Mouse (Mus musculus) adrenal gland, postnatal 36 days (tissue): Measurements from ENCODE around the gene Fhad1. TPM values are rescaled to one million over a fixed set of nuclear protein-coding genes. Genes with fewer than 3 reads are reported as not detected.
A peak's percentile ranks its signal among the peaks of the same experiment; 100 is the strongest.

Experiments
- DNase-seq, 2 experiments: peaks; one replicate each; pipeline ENCODE4 v3.0.0; 2021; ENCODE audit warnings: mixed read lengths in 1 of 2
- total RNA-seq, 2 experiments: library from RNA; stranded (reverse); gene quantifications; 2 replicates each; pipeline ENCODE4 v1.2.3; 2021

The Fhad1 gene
- total RNA-seq, 2 experiments from 2014 or later: 0.66 to 0.79 TPM

DNA sequence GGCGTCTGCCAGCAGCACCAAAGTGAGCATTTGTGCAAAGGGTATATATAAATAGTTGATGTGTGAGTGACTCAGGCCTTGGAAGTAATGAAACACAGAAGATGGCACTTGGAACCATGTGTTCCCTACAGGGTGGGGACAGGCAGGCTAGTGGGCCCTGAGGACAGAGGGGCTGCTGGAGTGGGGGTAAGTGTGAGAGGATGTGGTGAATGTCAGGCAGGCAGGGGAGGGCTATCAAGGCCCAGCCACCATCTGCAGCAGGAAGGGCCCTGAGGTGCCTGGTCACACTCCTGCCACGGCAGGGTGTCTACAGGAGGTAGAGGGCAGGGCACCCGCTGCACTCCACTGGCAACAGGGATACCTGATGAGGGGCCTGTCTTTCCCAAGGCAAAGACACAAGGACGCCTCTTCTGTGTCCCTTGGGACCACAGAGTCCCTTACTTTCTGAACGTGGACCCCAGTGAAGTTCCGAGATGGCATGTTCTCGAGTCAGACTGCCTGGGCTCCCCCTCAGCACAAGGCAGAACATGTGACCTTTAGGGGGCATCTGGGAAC, 151.1 kb downstream of the Fhad1 start:
- DNase-seq: no peak

DNA sequence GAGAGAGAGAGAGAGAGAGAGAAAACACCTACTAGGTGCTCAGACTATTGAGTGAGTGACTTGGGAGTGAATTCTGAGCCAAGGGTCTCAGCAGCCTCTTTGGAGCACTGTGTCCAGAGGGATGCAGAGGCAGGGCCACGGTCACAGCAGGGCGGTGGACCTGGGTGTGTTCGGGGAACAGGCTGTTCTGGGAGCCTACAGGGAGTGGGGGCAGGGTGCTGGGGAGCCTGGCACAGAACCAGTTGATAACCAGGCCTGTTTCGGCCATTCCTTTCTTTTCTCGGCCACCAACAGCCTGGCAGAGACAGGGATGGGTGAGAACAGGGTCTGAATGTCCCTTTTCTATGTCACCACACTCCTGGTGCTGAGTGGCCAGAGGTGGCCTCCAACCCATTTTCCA, 152.0 kb downstream of the Fhad1 start:
- DNase-seq: no peak

DNA sequence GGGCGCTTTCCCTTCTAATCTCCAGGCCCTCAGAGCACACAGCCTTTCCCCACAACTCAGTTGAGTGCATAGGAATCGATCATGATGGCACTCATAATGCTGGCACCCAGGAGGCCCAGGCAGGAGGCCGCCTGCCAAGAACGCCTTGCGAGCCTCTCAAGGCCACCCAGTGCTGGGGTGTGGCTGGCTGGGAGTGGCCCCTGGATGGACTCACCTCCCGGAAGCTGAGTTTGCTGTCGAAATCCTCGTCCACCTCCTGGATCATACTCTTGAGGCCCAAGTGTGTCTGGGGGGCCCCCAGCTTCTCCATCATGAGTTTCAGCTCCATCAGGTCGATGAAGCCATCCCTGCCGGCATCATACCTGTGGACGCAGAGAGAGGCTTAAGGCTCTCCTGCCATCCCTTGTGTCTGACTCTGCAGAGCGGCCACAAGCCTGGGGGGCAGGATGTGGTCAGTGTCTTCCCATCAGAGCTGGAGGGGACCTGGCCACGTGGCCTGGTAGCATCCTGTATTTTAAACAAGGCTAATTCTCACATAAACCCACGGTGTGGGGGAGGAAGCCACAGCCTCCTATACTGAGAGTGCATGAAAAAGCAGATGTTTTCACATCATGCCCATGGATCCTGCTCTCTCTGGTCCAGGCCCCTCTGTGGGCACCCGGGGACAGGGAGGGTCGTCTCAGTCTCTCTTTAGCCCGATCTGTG, 153.1 kb downstream of the Fhad1 start:
- DNase-seq: peak; percentile 56

DNA sequence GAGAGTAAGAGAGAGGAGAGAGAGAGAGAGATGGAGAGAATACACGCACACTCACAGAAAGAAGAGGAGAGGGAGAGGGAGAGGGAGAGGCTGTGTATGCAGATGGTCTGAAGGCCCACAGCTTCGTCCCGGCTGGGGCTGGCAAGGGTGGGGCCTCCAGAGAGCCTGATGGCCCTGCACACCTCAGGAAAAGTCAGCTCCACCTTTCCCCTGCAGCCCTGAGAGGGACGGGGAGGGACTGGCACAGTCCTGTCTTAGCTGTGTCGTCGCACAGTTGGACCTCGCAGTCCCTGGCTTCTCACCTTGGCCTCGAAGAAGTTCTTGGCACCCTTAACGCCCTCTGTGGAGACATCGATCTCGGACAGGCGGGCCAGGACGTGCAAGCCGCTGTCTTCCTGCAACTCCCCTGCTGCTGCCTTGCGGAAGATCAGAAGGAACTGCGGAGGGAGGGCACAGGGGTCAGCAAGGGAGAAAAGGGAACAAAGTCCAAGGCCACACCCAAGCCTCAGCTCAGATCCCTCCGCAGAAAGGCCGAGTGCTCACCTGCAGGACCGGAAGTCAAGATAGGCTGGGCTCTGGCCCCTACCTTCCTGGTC, 154.5 kb downstream of the Fhad1 start:
- no peak for DNase-seq

DNA sequence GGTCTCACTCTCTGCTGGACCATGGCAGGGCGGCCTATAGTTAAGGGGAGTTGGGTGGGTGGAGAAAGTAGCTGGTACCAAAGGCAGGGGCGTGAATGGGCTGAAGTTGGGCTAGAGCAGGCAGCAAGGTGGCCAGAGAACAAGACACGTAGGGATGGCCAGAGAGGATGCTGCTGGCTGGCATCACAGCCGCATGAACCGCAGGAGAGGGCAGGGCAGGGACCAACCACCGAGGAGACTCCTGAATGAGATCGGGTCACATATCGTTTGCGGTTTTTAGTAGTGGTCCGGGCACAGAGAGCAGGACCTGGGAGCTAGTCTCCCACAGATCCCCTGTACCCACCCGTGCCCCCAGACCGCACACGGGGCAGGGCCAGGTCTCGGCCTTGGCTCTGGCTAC, 155.5 kb downstream of the Fhad1 start:
- DNase-seq: no peak

DNA sequence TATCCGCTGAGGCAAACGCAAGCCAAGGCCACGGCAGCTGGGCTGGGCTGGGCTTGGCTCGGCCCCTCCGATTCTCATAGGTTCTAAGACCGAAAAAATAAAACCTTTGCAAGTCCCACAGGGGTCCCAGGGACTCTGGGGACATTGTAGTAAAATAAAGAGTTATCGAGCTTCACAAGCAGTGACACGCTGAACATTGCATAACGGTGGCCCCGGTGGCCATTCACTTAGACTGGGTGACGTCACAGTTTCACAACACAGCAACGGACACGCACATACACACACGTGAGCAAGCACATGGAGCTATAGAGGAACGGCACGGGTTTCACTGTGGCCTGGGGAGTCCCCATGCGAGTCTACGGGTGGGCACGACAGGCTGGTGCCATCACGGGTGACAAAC, 156.4 kb downstream of the Fhad1 start:
- DNase-seq: no peak

DNA sequence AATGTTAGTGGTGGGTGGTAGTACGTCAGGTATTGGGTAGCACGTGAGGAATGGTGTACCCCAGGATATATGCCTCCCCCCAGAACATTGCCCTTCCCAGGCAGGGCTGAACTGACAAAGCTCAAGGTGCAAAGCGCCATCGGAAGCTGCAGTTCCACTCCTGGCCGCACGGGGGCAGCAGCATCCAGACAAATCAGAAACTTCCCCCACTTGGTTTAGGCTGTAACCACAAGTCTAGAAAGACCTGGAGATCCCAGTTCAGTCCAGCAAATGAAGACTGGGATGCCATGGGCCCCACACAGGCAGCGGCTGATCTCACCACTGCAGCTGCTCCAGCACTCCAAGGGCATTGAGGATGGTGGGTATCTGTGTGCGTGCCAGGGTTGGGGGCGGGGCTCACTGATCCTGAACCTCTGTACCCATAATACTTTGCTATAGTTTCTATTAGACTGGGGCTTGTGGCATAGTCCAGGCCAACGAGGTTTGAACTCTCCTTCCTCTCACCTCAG, 157.4 kb downstream of the Fhad1 start:
- DNase-seq: peak; percentile 79 to 86

DNA sequence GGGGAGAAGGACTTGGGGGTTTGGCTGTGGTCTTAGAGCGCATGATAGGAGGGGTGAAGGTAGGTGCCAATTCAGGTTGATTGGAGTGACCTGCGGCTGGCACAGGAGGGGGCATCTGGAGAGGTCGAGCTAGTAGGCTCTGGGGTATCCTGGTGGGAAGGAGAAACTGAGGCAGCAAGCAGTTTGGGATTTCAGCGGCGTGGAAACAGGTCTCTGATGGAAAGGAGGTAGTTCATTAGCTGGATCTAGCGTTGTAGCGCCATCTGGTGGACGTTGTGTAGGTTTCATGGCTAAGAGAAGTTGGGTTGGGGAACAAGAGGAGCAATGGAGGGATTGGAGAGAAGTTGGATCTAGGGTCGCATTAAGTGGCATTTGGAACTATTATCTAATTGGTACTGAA, 161.4 kb downstream of the Fhad1 start:
- DNase-seq: peak; percentile 59 to 74

DNA sequence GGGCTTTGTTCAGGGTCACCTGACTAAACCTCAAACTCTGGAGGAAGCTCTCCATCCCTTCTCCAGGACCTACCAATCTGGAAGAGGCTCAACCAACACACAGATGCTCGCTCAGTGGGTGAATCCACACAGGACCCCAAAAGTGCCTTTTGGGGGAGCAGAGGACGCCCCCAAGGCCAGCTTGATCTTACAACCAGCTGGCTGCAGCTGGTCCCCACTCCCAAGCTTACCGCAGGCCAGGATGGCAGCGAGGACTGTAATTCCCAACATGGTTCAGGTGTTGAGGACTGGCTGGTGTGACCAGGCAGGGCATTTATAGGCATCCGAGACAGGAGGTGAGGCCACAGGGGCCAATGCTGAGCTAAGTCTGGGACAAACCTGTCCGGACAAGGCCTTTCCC, 168.9 kb downstream of the Fhad1 start, which contains the start of gene Ctrc:
TSS of gene Ctrc (minus strand) at position 361 of the 400 bp plus-strand sequence.
- DNase-seq: no peak

Other genes with a start within 250 kb of the Fhad1 start
- gene Dnajc16, start 224.2 kb downstream of the Fhad1 start, total RNA-seq: 10 to 100 TPM; 23.6 to 26.0 TPM
- gene Casp9, start 221.5 kb downstream of the Fhad1 start, total RNA-seq: 10 to 100 TPM; 16.8 to 24.3 TPM
- gene Cela2a, start 188.9 kb downstream of the Fhad1 start, total RNA-seq: not detected
- not detected for gene Ctrc, start 168.7 kb downstream of the Fhad1 start, total RNA-seq
- gene Efhd2, start 140.2 kb downstream of the Fhad1 start, total RNA-seq: 10 to 100 TPM; 23.1 to 29.1 TPM
- 1 to 10 TPM; 4.9 to 5.0 TPM for gene Tmem51, start 69.2 kb upstream of the Fhad1 start, total RNA-seq
- gene Kazn, start 224.3 kb upstream of the Fhad1 start, total RNA-seq: 10 to 100 TPM; 21.7 to 25.1 TPM